Mouse (Mus musculus) embryonic facial prominence, embryonic 12.5 days (tissue): ENCODE measurements around the gene Mslnl. TPM values are rescaled to one million over a fixed set of nuclear protein-coding genes. Genes with fewer than 3 reads are reported as not detected.

Experiments used
- ATAC-seq: fragments of 200-750 bp; cut with Nextera tagmentation; 2 replicates; pipeline ENCODE4 v1.8.0; 2017; ENCODE audit not compliant: insufficient number of reproducible peaks, insufficient read depth, low FRiP score, low TSS enrichment
- H3K27ac ChIP-seq: fragments of 300-500 bp; sonication (generic); 2 replicates; pipeline ENCODE4 v1.5.1; 2016; ENCODE audit warnings: mild to moderate bottlenecking
- H3K27me3 ChIP-seq: fragments of 300-500 bp; sonication (generic); 2 replicates; pipeline ENCODE4 v1.6.1; 2016; ENCODE audit warnings: mild to moderate bottlenecking, moderate library complexity
- H3K36me3 ChIP-seq: fragments of 300-500 bp; sonication (generic); 2 replicates; pipeline ENCODE4 v1.6.1; 2016; ENCODE audit warnings: mild to moderate bottlenecking
- H3K4me1 ChIP-seq: fragments of 300-500 bp; sonication (generic); 2 replicates; pipeline ENCODE4 v1.6.1; 2016
- H3K4me2 ChIP-seq: fragments of 300-500 bp; sonication (generic); replicated peaks from 2 replicates; pipeline ENCODE4 v1.6.1; 2016; ENCODE audit warnings: mild to moderate bottlenecking, moderate library complexity
- H3K4me3 ChIP-seq: fragments of 300-500 bp; sonication (generic); 2 replicates; pipeline ENCODE4 v1.5.1; 2016; ENCODE audit warnings: mild to moderate bottlenecking
- H3K9ac ChIP-seq: fragments of 300-500 bp; sonication (generic); 2 replicates; pipeline ENCODE4 v1.6.1; 2016; ENCODE audit warnings: mild to moderate bottlenecking, moderate library complexity
- H3K9me3 ChIP-seq: fragments of 300-500 bp; sonication (generic); 2 replicates; pipeline ENCODE4 v1.6.1; 2016; ENCODE audit warnings: mild to moderate bottlenecking, moderate library complexity
- WGBS: fragments of 180-500 bp; shearing (Covaris S2); methylation state at CpG from one replicate; pipeline ENCODE4 v1.1.7; 2016; 5-methylcytosine and 5-hydroxymethylcytosine counted together
- polyA plus RNA-seq: library from polyadenylated mRNA; unstranded; fragments of >200 nt; fragmentation: Nextera tagmentation; extraction: Ambion mirVana; gene quantifications from 2 replicates; pipeline ENCODE4 v1.2.1, GENCODE M21; 2016

Gene Mslnl
- polyA plus RNA-seq, 1 experiment from 2014 or later, result 0.35 TPM

DNA sequence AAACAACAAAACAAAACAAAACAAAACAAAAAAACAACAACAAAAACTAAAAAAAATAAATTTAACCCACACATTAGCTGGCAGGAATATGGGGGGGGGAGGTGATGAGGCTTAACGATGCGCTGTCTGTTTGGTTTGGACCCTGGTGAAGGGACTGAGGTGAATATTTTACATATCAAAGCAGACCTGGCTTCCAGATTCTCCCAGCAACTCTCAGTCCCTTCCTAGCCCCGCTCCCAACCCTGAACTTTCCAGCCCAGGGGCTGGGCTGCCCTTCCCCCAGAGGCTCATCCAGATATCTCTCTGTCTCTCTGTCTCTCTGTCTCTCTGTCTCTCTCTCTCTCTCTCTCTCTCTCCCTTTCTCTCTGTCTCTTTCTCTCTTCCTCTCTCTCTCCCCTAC lies 26.7 kb downstream of the Mslnl start:
- Histone ChIP-seq H3K36me3 (no peaks in the 10 kb centered on the region), H3K9ac (no peak overlapping the region), H3K27ac (no peak overlapping the region), H3K4me3 (no peak overlapping the region), H3K27me3 (peaks cover 10% of the 10 kb centered on the region; the same call in 1 of the 2 replicates), H3K4me1 (no peaks in the 10 kb centered on the region), H3K4me2 (no peak overlapping the region), H3K9me3 (no peaks in the 10 kb centered on the region)
- 32% methylated on average over 3 of the region's 3 CpGs for WGBS
- no peak for ATAC-seq

DNA sequence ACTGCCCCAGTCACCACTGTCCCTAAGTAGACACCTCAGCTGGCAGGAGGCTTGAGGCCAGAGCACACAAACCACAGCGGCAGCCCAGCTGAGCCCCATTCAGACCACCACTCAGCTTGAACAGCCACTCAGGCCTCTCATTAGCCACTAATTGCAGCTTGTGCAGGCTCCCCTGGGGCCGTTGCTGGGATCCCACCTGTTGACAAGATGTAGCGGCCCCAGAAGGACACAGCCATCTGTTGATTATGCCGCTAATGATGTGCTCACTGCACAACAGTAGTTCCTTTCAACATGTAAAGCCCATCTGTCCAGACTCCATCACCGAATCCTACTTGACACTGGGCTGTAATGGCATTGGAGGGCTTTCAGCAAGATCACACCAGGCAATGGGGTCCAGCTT lies 30.0 kb downstream of the Mslnl start:
- H3K27me3 ChIP-seq, result peaks cover 10% of the 10 kb centered on the region; the same call in 1 of the 2 replicates
- no peaks in the 10 kb centered on the region for H3K4me1 ChIP-seq
- no peaks in the 10 kb centered on the region for H3K9me3 ChIP-seq
- H3K9ac ChIP-seq, result no peak overlapping the region
- no peaks in the 10 kb centered on the region for H3K36me3 ChIP-seq
- H3K4me2 ChIP-seq, result no peak overlapping the region
- H3K4me3 ChIP-seq, result no peak overlapping the region
- no peak; the same call in 1 of the 2 replicates for ATAC-seq
- 34% methylated on average over 5 of the region's 5 CpGs for WGBS
- H3K27ac ChIP-seq, result no peak overlapping the region

DNA sequence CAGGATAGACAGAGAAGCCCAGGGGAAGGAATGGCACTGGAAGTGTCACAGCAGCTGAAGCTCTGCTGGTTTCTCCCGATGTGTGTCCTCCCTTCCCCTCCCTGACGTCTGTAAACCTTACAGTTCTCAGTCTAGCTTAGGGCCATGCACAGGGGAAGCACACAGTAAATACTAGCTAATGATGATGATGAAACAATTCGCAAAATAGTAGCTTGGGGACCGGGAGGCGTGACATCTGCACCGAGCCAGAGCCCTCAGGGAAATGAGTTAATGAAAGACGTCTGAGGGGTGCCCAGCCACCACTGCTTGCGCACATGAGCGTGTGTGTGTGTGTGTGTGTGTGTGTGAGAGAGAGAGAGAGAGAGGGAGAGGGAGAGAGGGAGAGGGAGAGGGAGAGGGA lies 33.5 kb downstream of the Mslnl start:
- no peak overlapping the region for H3K4me3 ChIP-seq

DNA sequence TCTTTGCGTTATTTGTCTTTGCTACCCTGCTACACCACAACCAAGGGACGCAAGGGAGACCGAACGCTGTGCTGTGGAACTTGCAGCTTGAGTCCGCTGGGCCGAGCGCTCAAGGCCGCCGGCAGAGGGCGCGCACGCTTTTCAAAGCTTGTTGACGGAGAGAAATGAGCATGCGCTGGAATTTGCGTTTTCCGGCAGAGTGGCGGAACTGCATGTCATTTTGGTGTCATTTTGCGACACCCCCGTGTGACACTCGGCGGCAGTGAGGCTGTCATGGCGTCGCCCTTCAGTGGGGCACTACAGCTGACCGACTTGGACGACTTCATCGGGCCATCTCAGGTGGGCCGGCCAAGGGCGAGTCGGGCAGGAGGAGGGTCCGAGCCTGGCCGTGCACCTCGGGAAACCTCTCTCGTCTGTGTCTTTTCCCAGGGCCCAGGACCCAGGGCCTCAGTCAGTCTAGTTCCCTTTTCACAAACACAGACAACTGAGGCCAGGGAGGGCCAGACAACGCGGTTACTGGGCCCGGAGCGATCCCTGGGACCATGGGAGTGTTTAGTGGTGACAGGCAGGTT lies 37.8 kb downstream of the Mslnl start, which contains the start of gene Narfl:
Gene Narfl, plus strand, starts transcription at position 228 of the 572 bp plus-strand sequence.
- Histone ChIP-seq H3K36me3 (no peaks in the 10 kb centered on the region), H3K4me1 (peaks cover 8% of the 10 kb centered on the region), H3K4me2 (peak within 1 kb of the TSS; percentile 85), H3K27ac (no peak within 1 kb of the TSS), H3K9ac (peak within 1 kb of the TSS; percentile 88), H3K27me3 (no peaks in the 10 kb centered on the region), H3K4me3 (peak within 1 kb of the TSS; percentile 83), H3K9me3 (no peaks in the 10 kb centered on the region)
- ATAC-seq, result peak; percentile 73
- under 1% methylated on average over 37 of the region's 37 CpGs for WGBS

More for the DNA sequence above, 33.5 kb downstream of the Mslnl start:
- ATAC-seq, result no peak
- peaks cover 4% of the 10 kb centered on the region for H3K4me1 ChIP-seq
- no peaks in the 10 kb centered on the region for H3K36me3 ChIP-seq
- H3K9ac ChIP-seq, result no peak overlapping the region
- H3K9me3 ChIP-seq, result no peaks in the 10 kb centered on the region
- WGBS, result 43% methylated on average over 9 of the region's 9 CpGs
- no peak overlapping the region for H3K27ac ChIP-seq
- H3K27me3 ChIP-seq, result peaks cover 10% of the 10 kb centered on the region; the same call in 1 of the 2 replicates
- H3K4me2 ChIP-seq, result no peak overlapping the region

DNA sequence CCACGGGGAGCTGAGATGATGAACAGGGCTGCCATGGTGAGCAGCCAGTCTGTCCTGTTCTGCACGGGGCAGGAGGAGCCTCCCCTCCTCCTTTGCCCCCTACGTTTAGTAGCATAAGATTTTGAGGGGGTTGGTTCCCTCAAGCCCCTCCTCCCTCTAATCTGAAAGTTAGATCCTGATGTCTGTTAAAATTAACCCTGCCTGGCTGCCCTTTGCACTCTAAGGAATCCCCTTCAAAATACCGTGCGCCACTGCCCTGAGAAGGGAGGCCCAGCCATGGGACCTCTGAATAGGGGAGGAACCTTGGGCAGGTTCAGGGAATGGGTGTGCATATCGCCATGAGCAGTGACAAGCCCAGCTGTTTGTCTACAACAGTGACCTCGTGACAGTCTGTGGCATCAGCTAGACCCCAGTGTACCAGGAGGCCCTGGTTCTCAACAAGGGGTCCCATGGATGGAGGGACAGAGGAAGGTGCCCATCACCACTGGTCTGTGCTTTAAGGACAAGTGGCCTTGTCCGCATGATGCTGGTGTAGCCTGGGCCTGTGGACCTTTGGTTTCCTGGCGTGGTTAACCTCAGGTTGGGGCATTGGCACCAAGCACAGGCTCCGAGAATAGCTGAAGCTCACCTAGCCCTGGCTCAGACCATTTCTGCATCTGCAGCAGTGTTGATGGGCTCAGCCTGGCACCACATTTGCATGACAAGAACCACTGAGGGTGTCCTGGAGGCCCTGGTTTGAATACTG lies 39.6 kb downstream of the Mslnl start:
- Histone ChIP-seq H3K9me3 (no peaks in the 10 kb centered on the region), H3K9ac (no peak overlapping the region), H3K27me3 (no peaks in the 10 kb centered on the region), H3K4me1 (peaks cover 8% of the 10 kb centered on the region), H3K4me2 (peak overlapping the region; percentile 7; the same call in 1 of the 2 replicates), H3K36me3 (peaks cover 8% of the 10 kb centered on the region), H3K4me3 (no peak overlapping the region), H3K27ac (no peak overlapping the region)
- 77% methylated on average over 10 of the region's 10 CpGs for WGBS
- no peak for ATAC-seq

DNA sequence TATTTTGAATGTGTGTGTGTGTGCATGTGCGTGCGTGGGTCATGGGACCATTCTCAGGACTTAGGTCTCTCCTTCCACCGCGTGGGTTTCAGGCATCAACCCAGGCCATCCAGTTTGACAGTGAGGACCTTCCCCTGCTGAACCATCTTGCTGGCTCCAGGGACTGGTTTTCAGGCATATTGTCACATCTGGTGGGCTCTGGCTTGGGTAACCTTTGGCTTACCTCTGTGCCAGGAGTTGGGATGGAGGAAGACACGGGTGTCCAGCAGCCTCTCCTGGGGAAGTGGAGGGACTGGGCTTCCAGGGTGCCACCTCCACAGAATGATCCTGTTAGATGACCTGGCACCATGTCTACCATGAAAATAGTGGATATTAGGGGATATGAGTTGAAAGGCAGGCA lies 42.1 kb downstream of the Mslnl start:
- Histone ChIP-seq H3K27ac (no peak overlapping the region), H3K9ac (no peak overlapping the region), H3K4me3 (no peak overlapping the region), H3K4me2 (no peak overlapping the region), H3K27me3 (no peaks in the 10 kb centered on the region), H3K36me3 (peaks cover 32% of the 10 kb centered on the region), H3K4me1 (peaks cover 8% of the 10 kb centered on the region), H3K9me3 (no peaks in the 10 kb centered on the region)
- 93% methylated on average over 5 of the region's 5 CpGs for WGBS
- no peak for ATAC-seq

DNA sequence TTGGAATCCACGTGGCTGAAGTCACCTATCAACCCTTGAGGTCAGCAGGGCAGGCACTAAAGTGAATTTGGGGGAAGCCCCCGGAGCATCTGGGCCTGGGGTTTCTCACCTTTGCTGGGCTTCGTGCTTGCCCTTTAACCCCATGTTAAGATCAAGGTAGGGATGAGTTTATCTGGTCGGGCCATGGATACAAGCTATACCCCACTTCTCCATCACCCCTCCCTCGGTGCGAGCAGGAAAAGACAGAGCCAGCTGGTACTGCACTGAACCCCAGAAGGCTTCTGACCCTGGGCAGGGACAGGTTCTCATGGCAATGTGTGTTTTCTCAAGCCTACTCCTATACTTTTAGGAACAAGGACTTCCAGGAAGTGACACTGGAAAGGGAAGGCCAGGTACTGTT lies 45.5 kb downstream of the Mslnl start:
- no peak for ATAC-seq

DNA sequence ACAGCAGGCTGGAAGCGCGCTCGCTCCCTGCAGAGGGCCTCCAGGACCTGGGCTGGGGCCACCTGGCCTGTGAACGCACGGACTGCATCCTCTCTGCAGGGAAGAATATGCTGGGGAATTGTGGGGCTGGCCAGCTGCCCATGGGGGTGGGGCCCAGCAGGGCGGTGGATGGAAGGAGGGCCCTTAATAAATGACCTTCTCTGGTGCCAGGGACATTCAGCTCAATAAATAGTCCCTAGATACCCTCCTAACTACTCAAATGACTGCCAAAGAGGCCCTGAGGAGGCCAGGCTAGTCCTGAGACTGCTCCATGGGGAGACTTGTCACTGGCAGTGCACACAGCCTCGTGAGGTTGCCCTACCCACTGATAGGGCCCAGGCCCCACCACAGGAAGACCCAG lies 47.2 kb downstream of the Mslnl start:
- no peaks in the 10 kb centered on the region for H3K27me3 ChIP-seq
- no peaks in the 10 kb centered on the region for H3K9me3 ChIP-seq
- ATAC-seq, result no peak
- 83% methylated on average over 7 of the region's 7 CpGs for WGBS
- H3K9ac ChIP-seq, result no peak overlapping the region
- peaks cover 24% of the 10 kb centered on the region for H3K4me1 ChIP-seq
- no peak overlapping the region for H3K4me3 ChIP-seq
- H3K36me3 ChIP-seq, result peaks cover 58% of the 10 kb centered on the region
- H3K4me2 ChIP-seq, result no peak overlapping the region
- no peak overlapping the region for H3K27ac ChIP-seq

More for the DNA sequence above, 45.5 kb downstream of the Mslnl start:
- Histone ChIP-seq H3K27me3 (no peaks in the 10 kb centered on the region), H3K4me3 (no peak overlapping the region), H3K4me2 (no peak overlapping the region), H3K9ac (no peak overlapping the region), H3K36me3 (peaks cover 46% of the 10 kb centered on the region), H3K27ac (no peak overlapping the region), H3K4me1 (peaks cover 24% of the 10 kb centered on the region), H3K9me3 (no peaks in the 10 kb centered on the region)
- 76% methylated on average over 6 of the region's 6 CpGs for WGBS

DNA sequence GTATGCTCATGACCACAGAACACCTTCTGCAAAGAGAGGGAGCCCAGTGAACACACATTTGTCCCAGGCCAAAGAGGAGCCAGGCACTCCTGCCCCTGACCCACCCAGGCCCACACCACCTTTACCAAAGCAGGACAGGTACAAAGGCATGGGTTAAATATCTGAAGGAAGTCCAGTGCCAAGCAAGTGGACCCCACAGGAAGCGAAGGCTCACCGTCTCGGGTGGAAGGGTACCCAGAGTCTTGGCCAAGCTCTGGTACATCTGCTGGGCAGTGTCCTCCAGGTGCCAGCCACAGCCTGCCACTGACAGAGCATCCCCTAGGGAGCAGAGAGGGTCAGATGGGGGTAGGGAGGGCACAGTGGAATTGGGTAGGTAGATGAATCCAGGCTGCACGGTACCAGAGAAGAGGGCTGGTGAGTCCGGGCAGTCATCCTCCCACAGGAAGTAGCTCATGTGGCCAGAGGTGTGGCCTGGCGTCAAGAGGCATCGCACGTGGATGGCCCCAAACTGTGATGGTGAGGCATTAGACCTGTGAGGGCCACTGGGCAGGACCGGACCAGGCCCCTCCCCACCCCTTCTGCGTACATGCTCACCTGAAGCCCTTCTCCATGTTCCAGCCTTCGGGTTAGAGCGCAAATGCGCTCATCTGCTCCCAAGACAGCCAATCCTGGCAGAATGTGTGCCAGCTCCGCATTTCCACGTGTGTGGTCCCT lies 48.2 kb downstream of the Mslnl start:
- peak overlapping the region; percentile 68 for H3K4me2 ChIP-seq
- H3K27me3 ChIP-seq, result no peaks in the 10 kb centered on the region
- no peaks in the 10 kb centered on the region for H3K9me3 ChIP-seq
- no peak overlapping the region for H3K27ac ChIP-seq
- H3K36me3 ChIP-seq, result peaks cover 62% of the 10 kb centered on the region
- peak overlapping the region; percentile 57 for H3K4me3 ChIP-seq
- H3K4me1 ChIP-seq, result peaks cover 24% of the 10 kb centered on the region
- WGBS, result 79% methylated on average over 15 of the region's 15 CpGs
- no peak for ATAC-seq
- peak overlapping the region; percentile 72 for H3K9ac ChIP-seq

DNA sequence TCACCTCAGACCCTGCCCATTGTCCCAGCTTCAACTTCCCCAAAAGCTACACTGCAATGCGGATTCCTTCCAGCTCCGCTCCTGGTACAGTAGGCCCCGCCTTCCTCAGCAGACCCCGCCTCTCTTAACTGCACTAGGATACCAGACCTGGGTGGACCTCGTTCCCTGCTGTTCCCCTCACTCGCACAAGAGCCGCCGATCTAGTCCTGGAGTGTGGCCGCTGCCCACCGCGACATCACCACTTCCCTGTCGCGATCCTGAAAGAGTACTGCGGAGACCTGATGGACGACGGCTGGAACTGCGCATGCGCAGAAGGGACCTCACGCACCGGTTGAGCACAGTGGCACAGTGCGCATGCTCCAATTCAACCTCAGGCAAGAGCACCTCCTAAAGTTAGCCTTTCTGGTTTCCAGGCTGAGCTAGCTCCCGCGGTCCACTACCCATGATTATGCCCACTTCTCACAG lies 49.5 kb downstream of the Mslnl start, which contains the start of gene Haghl:
Gene Haghl, minus strand, starts transcription at position 393 of the 465 bp plus-strand sequence.
- Histone ChIP-seq H3K4me1 (peaks cover 24% of the 10 kb centered on the region), H3K9me3 (no peaks in the 10 kb centered on the region), H3K9ac (peak within 1 kb of the TSS; percentile 72), H3K4me2 (peak within 1 kb of the TSS; percentile 68), H3K27me3 (no peaks in the 10 kb centered on the region), H3K36me3 (peaks cover 65% of the 10 kb centered on the region), H3K27ac (peak within 1 kb of the TSS; percentile 81), H3K4me3 (peak within 1 kb of the TSS; percentile 57)
- ATAC-seq, result peak; percentile 75
- WGBS, result under 1% methylated on average over 23 of the region's 23 CpGs

DNA sequence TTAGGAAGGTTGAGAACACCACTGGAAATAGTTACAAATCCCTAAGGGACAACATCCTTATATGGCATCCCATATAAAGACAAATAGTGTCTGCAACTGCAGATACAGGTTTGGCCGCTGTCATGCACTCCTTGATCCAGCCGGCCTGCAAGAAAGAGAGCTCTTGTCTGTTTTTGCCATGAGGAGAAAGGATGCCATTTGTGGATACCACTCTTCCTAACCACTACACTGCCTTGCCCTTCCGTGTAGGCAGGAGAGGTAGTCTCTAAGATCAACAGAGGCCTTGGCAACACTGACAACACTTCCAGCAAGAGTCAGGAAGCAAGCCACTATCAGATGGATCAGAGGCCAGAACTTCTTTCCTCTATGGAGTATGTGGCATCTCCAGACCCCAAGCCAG lies 50.4 kb downstream of the Mslnl start, which contains the start of gene Ccdc78:
Gene Ccdc78, plus strand, starts transcription at position 301 of the 400 bp plus-strand sequence.
- no peak for ATAC-seq
- peak within 1 kb of the TSS; percentile 72 for H3K9ac ChIP-seq
- H3K36me3 ChIP-seq, result peaks cover 55% of the 10 kb centered on the region
- WGBS, result 77% methylated on average over 3 of the region's 3 CpGs
- peak within 1 kb of the TSS; percentile 81 for H3K27ac ChIP-seq
- peak within 1 kb of the TSS; percentile 57 for H3K4me3 ChIP-seq
- no peaks in the 10 kb centered on the region for H3K27me3 ChIP-seq
- peaks cover 29% of the 10 kb centered on the region for H3K4me1 ChIP-seq
- H3K9me3 ChIP-seq, result no peaks in the 10 kb centered on the region
- H3K4me2 ChIP-seq, result peak within 1 kb of the TSS; percentile 68
